Mouse (Mus musculus): ENCODE measurements around the gene Car14. TPM values are rescaled to one million over a fixed set of nuclear protein-coding genes. Genes with fewer than 3 reads are reported as not detected.
"Not testable (repeated sequence)": the region's sequence is repeated elsewhere in the genome, so short reads cannot be mapped to it uniquely, and the experiment has no call there.

Car14 gene
- polyA plus RNA-seq, 1 experiment from 2014 or later = 5.6 TPM

GRCm38 (mm10) chr3:95860323-95860722 is 44.2 kb downstream of the Car14 start:
- Histone ChIP-seq H3K4me2 (ENCODE audit: low read depth, low read length) (no peak overlapping the region), H3K9ac (ENCODE audit: low read depth, low read length) (no peak overlapping the region), H3K36me3 (ENCODE audit: control insufficient read depth, insufficient read depth, low read length) (peaks cover 29% of the 10 kb centered on the region), H3K27me3 (replicated peaks; ENCODE audit: control insufficient read depth, insufficient read depth, low read length) (no peaks in the 10 kb centered on the region), H3K4me1 (ENCODE audit: control insufficient read depth, insufficient read depth, low read length) (no peaks in the 10 kb centered on the region), H3K27ac (replicated peaks; ENCODE audit: low read depth, low read length) (no peak overlapping the region), H3K9me3 (ENCODE audit: control insufficient read depth, low read length) (no peaks in the 10 kb centered on the region), H3K4me3 (ENCODE audit: low read depth, low read length) (no peak overlapping the region)
- DNase-seq (ENCODE audit: low spot score) (no peak), ATAC-seq (ENCODE audit: low read depth) (no peak)
- WGBS = 89% methylated on average over 3 of the region's 3 CpGs

DNA sequence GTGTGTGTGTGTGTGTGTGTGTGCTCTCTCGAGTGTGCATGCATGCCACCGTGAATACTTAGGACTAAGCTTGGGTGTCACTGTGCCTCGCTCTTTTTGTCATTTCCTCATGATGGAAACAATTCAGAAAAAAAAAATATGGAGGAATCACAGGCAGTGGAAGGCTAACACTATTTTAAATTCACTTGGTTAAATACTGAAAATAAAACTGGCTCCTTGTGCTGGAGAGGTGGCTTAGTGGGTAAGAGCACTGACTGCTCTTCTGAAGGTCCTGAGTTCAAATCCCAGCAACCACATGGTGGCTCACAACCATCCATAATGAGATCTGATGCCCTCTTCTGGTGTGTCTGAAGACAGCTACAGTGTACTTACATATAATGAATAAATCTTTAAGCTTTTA is 46.2 kb downstream of the Car14 start:
- H3K4me1 ChIP-seq (ENCODE audit: control insufficient read depth, insufficient read depth, low read length); H3K27me3 ChIP-seq (replicated peaks; ENCODE audit: control insufficient read depth, insufficient read depth, low read length); ATAC-seq (ENCODE audit: low read depth); H3K4me3 ChIP-seq (ENCODE audit: low read depth, low read length); H3K27ac ChIP-seq (replicated peaks; ENCODE audit: low read depth, low read length); H3K9me3 ChIP-seq (ENCODE audit: control insufficient read depth, low read length); H3K9ac ChIP-seq (ENCODE audit: low read depth, low read length); H3K4me2 ChIP-seq (ENCODE audit: low read depth, low read length); DNase-seq (ENCODE audit: low spot score): not testable (repeated sequence)
- H3K36me3 ChIP-seq (ENCODE audit: control insufficient read depth, insufficient read depth, low read length) = peaks cover 16% of the 10 kb centered on the region
- 78% methylated on average over 3 of the region's 3 CpGs for WGBS

- not testable (repeated sequence) for DNase-seq (ENCODE audit: low spot score); H3K9me3 ChIP-seq (ENCODE audit: control insufficient read depth, low read length); H3K9ac ChIP-seq (ENCODE audit: low read depth, low read length); H3K27me3 ChIP-seq (replicated peaks; ENCODE audit: control insufficient read depth, insufficient read depth, low read length); H3K4me3 ChIP-seq (ENCODE audit: low read depth, low read length); H3K4me1 ChIP-seq (ENCODE audit: control insufficient read depth, insufficient read depth, low read length); H3K27ac ChIP-seq (replicated peaks; ENCODE audit: low read depth, low read length); H3K4me2 ChIP-seq (ENCODE audit: low read depth, low read length); ATAC-seq (ENCODE audit: low read depth)
- WGBS = 75% methylated on average over 1 of the region's 1 CpGs
- peaks cover 21% of the 10 kb centered on the region for H3K36me3 ChIP-seq (ENCODE audit: control insufficient read depth, insufficient read depth, low read length)
Observed at GRCm38 (mm10) chr3:95857050-95857449, 47.4 kb downstream of the Car14 start.

- Histone ChIP-seq H3K9ac (ENCODE audit: low read depth, low read length) (peak overlapping the region; percentile 89), H3K4me2 (ENCODE audit: low read depth, low read length) (peak overlapping the region; percentile 72), H3K4me1 (ENCODE audit: control insufficient read depth, insufficient read depth, low read length) (no peaks in the 10 kb centered on the region), H3K27ac (replicated peaks; ENCODE audit: low read depth, low read length) (peak overlapping the region; percentile 85), H3K27me3 (replicated peaks; ENCODE audit: control insufficient read depth, insufficient read depth, low read length) (no peaks in the 10 kb centered on the region), H3K36me3 (ENCODE audit: control insufficient read depth, insufficient read depth, low read length) (peaks cover 24% of the 10 kb centered on the region), H3K9me3 (ENCODE audit: control insufficient read depth, low read length) (no peaks in the 10 kb centered on the region), H3K4me3 (ENCODE audit: low read depth, low read length) (peak overlapping the region; percentile 90)
- DNase-seq (ENCODE audit: low spot score) (peak; percentile 23), ATAC-seq (ENCODE audit: low read depth) (0 out of 2 replicates have a peak, but pooled peaks have one; percentile 14)
- 16% methylated on average over 7 of the region's 7 CpGs for WGBS
Observed at GRCm38 (mm10) chr3:95856115-95856514, 48.4 kb downstream of the Car14 start.

GRCm38 (mm10) chr3:95855502-95856089 is 48.9 kb downstream of the Car14 start, which contains the start of gene Prpf3:
Gene Prpf3 (minus strand): TSS chr3:95855885.
- under 1% methylated on average over 41 of the region's 56 CpGs for WGBS
- H3K36me3 ChIP-seq (ENCODE audit: control insufficient read depth, insufficient read depth, low read length) = peaks cover 29% of the 10 kb centered on the region
- H3K27ac ChIP-seq (replicated peaks; ENCODE audit: low read depth, low read length) = peak within 1 kb of the TSS; percentile 85
- H3K9me3 ChIP-seq (ENCODE audit: control insufficient read depth, low read length) = no peaks in the 10 kb centered on the region
- no peaks in the 10 kb centered on the region for H3K27me3 ChIP-seq (replicated peaks; ENCODE audit: control insufficient read depth, insufficient read depth, low read length)
- H3K4me2 ChIP-seq (ENCODE audit: low read depth, low read length) = peak within 1 kb of the TSS; percentile 72
- no peaks in the 10 kb centered on the region for H3K4me1 ChIP-seq (ENCODE audit: control insufficient read depth, insufficient read depth, low read length)
- H3K9ac ChIP-seq (ENCODE audit: low read depth, low read length) = peak within 1 kb of the TSS; percentile 89
- ATAC-seq (ENCODE audit: low read depth) = peak; percentile 98
- peak; percentile 96 for DNase-seq (ENCODE audit: low spot score)
- peak within 1 kb of the TSS; percentile 90 for H3K4me3 ChIP-seq (ENCODE audit: low read depth, low read length)

DNA sequence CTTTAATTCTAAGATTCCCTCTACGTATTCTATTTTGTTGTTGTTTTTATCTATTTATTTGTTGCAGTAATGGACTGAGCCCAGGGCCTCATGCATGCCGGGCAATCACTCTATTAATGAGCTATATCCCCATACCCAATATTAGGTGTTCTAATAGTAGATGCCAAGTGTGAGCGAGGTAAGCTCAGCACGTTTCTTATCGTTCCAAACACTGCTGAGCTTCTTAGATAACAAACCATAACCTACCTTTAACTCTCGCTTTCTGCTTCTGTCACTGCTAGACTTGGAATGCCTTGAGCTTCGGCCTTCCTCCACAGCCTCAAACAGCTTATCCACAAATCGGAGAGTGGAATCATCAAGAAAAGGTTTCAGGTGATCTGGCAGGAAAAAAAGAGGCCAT is 53.2 kb downstream of the Car14 start:
- Histone ChIP-seq H3K9me3 (ENCODE audit: control insufficient read depth, low read length) (no peaks in the 10 kb centered on the region), H3K36me3 (ENCODE audit: control insufficient read depth, insufficient read depth, low read length) (peaks cover 72% of the 10 kb centered on the region), H3K4me2 (ENCODE audit: low read depth, low read length) (no peak overlapping the region), H3K9ac (ENCODE audit: low read depth, low read length) (no peak overlapping the region), H3K27me3 (replicated peaks; ENCODE audit: control insufficient read depth, insufficient read depth, low read length) (no peaks in the 10 kb centered on the region), H3K27ac (replicated peaks; ENCODE audit: low read depth, low read length) (no peak overlapping the region), H3K4me1 (ENCODE audit: control insufficient read depth, insufficient read depth, low read length) (no peaks in the 10 kb centered on the region), H3K4me3 (ENCODE audit: low read depth, low read length) (no peak overlapping the region)
- 96% methylated on average over 8 of the region's 8 CpGs for WGBS
- ATAC-seq (ENCODE audit: low read depth) = no peak
- no peak for DNase-seq (ENCODE audit: low spot score)

DNA sequence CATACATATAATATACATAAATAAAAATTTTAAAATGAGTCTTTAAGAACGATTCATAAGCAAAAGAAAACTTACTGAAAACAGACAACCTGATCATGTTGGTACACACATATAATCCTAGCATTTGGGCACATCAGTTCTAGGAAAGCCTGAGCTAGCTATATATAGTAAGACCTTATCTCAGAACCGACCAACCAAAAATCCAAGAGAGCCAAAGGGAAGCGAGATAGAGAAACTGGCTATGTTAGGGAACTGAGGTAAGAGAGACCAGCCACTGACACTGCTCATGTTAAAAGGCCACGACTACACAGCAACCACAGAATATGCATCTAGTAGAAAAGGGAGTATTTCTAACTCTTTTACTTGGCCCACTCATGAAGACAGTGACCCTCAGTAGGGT is 53.9 kb downstream of the Car14 start:
- Histone ChIP-seq H3K9ac (ENCODE audit: low read depth, low read length) (no peak overlapping the region), H3K27ac (replicated peaks; ENCODE audit: low read depth, low read length) (no peak overlapping the region), H3K27me3 (replicated peaks; ENCODE audit: control insufficient read depth, insufficient read depth, low read length) (no peaks in the 10 kb centered on the region), H3K4me1 (ENCODE audit: control insufficient read depth, insufficient read depth, low read length) (no peaks in the 10 kb centered on the region), H3K36me3 (ENCODE audit: control insufficient read depth, insufficient read depth, low read length) (peaks cover 79% of the 10 kb centered on the region), H3K4me3 (ENCODE audit: low read depth, low read length) (no peak overlapping the region), H3K4me2 (ENCODE audit: low read depth, low read length) (no peak overlapping the region), H3K9me3 (ENCODE audit: control insufficient read depth, low read length) (no peaks in the 10 kb centered on the region)
- ATAC-seq (ENCODE audit: low read depth) (no peak), DNase-seq (ENCODE audit: low spot score) (no peak)
- WGBS = 85% methylated on average over 4 of the region's 4 CpGs

Other genes starting within 250 kb of the Car14 start
- gene Mcl1, start 245.9 kb downstream of the Car14 start, polyA plus RNA-seq (2014; fragmentation: Nextera tagmentation; extraction: Ambion mirVana) = 62.0 and 65.8 TPM in 2 replicates
- gene Adamtsl4, start 216.8 kb downstream of the Car14 start, polyA plus RNA-seq (2014; fragmentation: Nextera tagmentation; extraction: Ambion mirVana) = 2.8 and 3.8 TPM in 2 replicates
- gene Ecm1, start 165.1 kb downstream of the Car14 start, polyA plus RNA-seq (2014; fragmentation: Nextera tagmentation; extraction: Ambion mirVana) = 12.8 and 16.8 TPM in 2 replicates
- gene Tars2, start 144.5 kb downstream of the Car14 start, polyA plus RNA-seq (2014; fragmentation: Nextera tagmentation; extraction: Ambion mirVana) = 40.1 and 44.5 TPM in 2 replicates
- gene Rprd2, start 85.8 kb downstream of the Car14 start, polyA plus RNA-seq (2014; fragmentation: Nextera tagmentation; extraction: Ambion mirVana) = 20.5 and 21.2 TPM in 2 replicates
- gene Prpf3, start 48.8 kb downstream of the Car14 start, polyA plus RNA-seq (2014; fragmentation: Nextera tagmentation; extraction: Ambion mirVana) = 41.9 and 46.0 TPM in 2 replicates
- 288 and 315 TPM in 2 replicates for gene Mrps21, start 33.2 kb downstream of the Car14 start, polyA plus RNA-seq (2014; fragmentation: Nextera tagmentation; extraction: Ambion mirVana)
- gene Ciart, start 22.4 kb downstream of the Car14 start, polyA plus RNA-seq (2014; fragmentation: Nextera tagmentation; extraction: Ambion mirVana) = 4.1 and 4.4 TPM in 2 replicates
- gene BC028528, start 12.7 kb downstream of the Car14 start, polyA plus RNA-seq (2014; fragmentation: Nextera tagmentation; extraction: Ambion mirVana) = 19.3 and 20.1 TPM in 2 replicates
- gene Aph1a, start 10.7 kb downstream of the Car14 start, polyA plus RNA-seq (2014; fragmentation: Nextera tagmentation; extraction: Ambion mirVana) = 36.6 and 39.5 TPM in 2 replicates
- 62.6 and 64.2 TPM in 2 replicates for gene Anp32e, start 24.6 kb upstream of the Car14 start, polyA plus RNA-seq (2014; fragmentation: Nextera tagmentation; extraction: Ambion mirVana)
- gene Plekho1, start 91.3 kb upstream of the Car14 start, polyA plus RNA-seq (2014; fragmentation: Nextera tagmentation; extraction: Ambion mirVana) = 40.5 and 43.2 TPM in 2 replicates
- 24.4 and 25.7 TPM in 2 replicates for gene Vps45, start 153.8 kb upstream of the Car14 start, polyA plus RNA-seq (2014; fragmentation: Nextera tagmentation; extraction: Ambion mirVana)
- 17.6 and 20.0 TPM in 2 replicates for gene Otud7b, start 199.8 kb upstream of the Car14 start, polyA plus RNA-seq (2014; fragmentation: Nextera tagmentation; extraction: Ambion mirVana)

Measured in embryonic facial prominence, embryonic 14.5 days (tissue).